Mouse (Mus musculus): Measurements from ENCODE around the gene Flt3l.

Flt3l gene

DNA sequence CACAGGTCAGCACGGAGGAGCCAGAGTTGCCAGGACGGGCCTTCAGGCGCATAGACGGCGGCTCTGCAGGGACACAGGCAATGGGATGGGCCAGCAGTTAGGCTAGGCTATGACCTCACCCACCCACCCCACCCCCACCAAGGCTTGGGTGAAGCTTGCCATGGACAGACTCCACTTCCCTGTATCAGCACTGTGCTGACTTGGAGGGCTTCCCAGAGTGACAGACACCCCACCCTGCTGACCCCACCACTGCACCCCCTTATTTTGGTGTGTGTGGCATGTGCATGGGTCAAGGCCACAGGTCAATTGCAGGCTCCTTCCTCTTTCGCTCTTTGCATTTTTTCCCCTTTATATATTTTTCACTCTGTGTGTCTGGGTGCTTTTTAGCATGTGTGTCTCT lies 40.9 kb downstream of the Flt3l start:
- DNase-seq (ENCODE audit: low spot score), result no peak

DNA sequence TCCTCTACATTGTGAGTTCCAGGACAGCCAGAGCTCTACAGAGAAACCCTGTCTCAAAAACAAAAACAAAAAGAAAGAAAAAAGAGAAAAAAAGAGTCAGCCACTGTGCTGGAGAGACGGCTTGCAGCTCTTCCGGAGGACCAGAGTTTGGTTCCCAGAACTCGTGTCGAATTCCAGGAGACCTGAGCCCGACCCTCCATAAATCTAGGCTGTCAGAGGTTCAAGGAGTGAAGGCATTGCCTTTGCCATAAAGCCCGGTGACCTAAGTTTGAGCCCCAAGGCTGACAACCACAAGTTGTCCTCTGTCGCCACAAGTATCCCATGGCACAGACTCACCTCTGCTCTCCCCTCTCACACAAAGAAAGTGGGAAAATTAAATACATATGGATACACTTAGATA lies 42.1 kb downstream of the Flt3l start:
- peak; percentile 31 for DNase-seq (ENCODE audit: low spot score)

GRCm38 (mm10) chr7:45093516-45093905 lies 42.7 kb downstream of the Flt3l start:
- no peak for DNase-seq (ENCODE audit: low spot score)

DNA sequence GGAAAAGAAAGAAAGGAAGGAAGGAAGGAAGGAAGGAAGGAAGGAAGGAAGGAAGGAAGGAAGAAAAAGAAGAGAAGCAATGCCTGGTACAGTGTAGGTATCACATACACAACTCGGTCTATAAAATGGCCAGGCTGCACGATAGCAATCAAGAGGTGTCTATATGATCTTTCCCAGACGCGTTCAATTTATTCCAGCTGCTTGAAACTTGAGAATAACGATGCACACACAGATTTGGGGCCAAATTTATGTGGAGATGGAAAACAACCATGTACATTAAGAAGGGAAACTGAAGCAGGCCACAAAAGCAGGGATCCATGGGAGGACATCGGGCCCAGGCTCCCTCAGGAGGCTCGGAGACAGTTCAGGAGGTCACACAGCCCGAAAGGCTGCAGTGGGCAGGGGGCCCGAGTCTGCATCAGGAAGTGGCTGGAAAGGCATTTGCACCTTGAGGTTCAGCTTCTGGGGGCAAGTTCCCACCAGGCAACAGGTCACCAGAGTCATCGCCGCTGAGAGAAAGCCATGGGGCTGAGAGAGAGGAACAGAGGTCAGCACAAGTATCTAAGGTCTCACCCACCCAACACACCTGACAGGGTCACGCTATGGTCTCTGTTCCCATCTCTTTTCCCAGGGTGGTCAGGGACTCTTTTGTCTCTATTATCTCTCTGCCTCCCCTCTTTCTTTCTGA lies 43.3 kb downstream of the Flt3l start:
- no peak for DNase-seq (ENCODE audit: low spot score)

DNA sequence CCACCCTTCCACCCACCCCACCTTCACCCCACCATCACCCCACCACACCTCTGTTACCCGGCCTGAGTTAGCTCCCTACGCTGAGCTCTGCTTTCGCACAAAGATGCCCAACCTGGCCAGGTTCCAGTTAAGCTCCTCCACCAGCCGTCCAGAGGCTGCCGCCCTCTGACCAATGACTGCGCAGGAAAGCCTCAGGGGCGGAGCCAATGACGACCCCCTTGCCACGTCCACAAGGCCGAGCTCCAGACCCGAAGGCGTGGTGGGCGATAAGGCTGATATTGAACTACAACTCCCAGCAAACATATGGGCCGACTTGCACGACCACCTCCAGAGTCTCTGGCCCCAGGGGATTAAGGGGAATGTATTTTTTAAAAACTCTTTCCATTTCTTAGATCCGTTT lies 44.2 kb downstream of the Flt3l start, which contains the start of gene Rcn3:
Rcn3 (minus strand) TSS at position 174 of the 400 bp plus-strand sequence.
- DNase-seq (ENCODE audit: low spot score), result peak; percentile 60

GRCm38 (mm10) chr7:45091001-45091990 lies 44.9 kb downstream of the Flt3l start:
- no peak for DNase-seq (ENCODE audit: low spot score)

- no peak for DNase-seq (ENCODE audit: low spot score)
These were observed 45.8 kb downstream of the Flt3l start for GRCm38 (mm10) chr7:45090251-45090977.

- DNase-seq (ENCODE audit: low spot score), result no peak
These were observed 47.6 kb downstream of the Flt3l start for GRCm38 (mm10) chr7:45088597-45088996.

DNA sequence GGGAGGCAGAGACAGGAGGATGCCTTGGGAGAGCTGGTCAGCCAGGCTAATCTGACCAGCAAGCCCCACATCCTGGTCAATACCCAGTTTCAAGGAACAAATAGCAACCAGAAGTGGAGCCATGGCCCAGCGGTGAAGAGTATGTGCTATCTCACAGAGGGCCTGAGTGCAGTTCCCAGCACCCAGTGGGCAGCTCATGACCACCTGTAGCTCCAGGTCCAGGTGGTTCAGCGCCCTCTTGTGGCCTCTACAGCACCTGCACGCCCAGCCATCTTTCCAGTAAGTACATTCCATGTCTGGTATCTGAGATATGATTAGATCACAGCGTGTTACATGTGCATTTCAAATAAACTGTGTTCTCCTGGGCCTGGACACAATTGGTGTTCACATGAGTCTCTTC lies 50.1 kb downstream of the Flt3l start:
- DNase-seq (ENCODE audit: low spot score), result no peak

GRCm38 (mm10) chr7:45083300-45083890 lies 52.8 kb downstream of the Flt3l start:
- no peak for DNase-seq (ENCODE audit: low spot score)

- no peak for DNase-seq (ENCODE audit: low spot score)
These were observed 53.6 kb downstream of the Flt3l start for GRCm38 (mm10) chr7:45082401-45083299.

GRCm38 (mm10) chr7:45081016-45081415 lies 55.2 kb downstream of the Flt3l start:
- DNase-seq (ENCODE audit: low spot score), result no peak

GRCm38 (mm10) chr7:45079856-45080255 lies 56.4 kb downstream of the Flt3l start:
- DNase-seq (ENCODE audit: low spot score), result peak; percentile 78

All from adipocyte (in vitro differentiated cells).